Mouse (Mus musculus) ES-E14 (cell line): ENCODE measurements at regions not wholly inside any gene's neighbourhood (a gene's known extent, or its start where the extent isn't known, plus 50 kb on each side); places are given as distances from the start of the nearest gene placed in this dataset.

ENCODE experiments used
- DNase-seq: peaks from one replicate; pipeline ENCODE4 v3.0.0-alpha.2; 2013; ENCODE audit warnings: low read depth, low spot score
- H3K27ac ChIP-seq: 2 replicates; pipeline ENCODE4 v1.5.1; 2012; ENCODE audit warnings: low read depth, mild to moderate bottlenecking, low read length, moderate library complexity, mixed read lengths; ENCODE audit not compliant: poor library complexity, insufficient read depth, severe bottlenecking
- H3K36me3 ChIP-seq: 2 replicates; pipeline ENCODE4 v1.6.1; 2012; ENCODE audit warnings: mild to moderate bottlenecking, low read length, moderate library complexity, mixed read lengths; ENCODE audit not compliant: control insufficient read depth, poor library complexity, insufficient read depth, severe bottlenecking
- H3K4me1 ChIP-seq, 2 experiments: fragments of 150-350 bp in 1 of 2; sonication (generic) in 1 of 2; 2 replicates each; pipeline ENCODE4 v1.6.1; 2012; ENCODE audit warnings: low read length in 2 of 2, mild to moderate bottlenecking in 1 of 2, mixed read lengths in 1 of 2; ENCODE audit not compliant: control insufficient read depth in 2 of 2, insufficient read depth in 2 of 2, poor library complexity in 1 of 2
- H3K4me3 ChIP-seq, 2 experiments: fragments of 150-350 bp in 1 of 2; sonication (generic) in 1 of 2; 2 replicates each; pipeline ENCODE4 v1.5.1; 2012; ENCODE audit warnings: low read length in 2 of 2, low read depth in 1 of 2, mild to moderate bottlenecking in 1 of 2, mixed read lengths in 1 of 2; ENCODE audit not compliant: insufficient read depth in 1 of 2, poor library complexity in 1 of 2, severe bottlenecking in 1 of 2
- H3K9ac ChIP-seq: 2 replicates; pipeline ENCODE4 v1.6.1; 2012; ENCODE audit warnings: low read depth, mild to moderate bottlenecking, low read length, mixed read lengths; ENCODE audit not compliant: poor library complexity, insufficient read depth, severe bottlenecking
- H3K9me3 ChIP-seq: fragments of 150-350 bp; sonication (generic); 2 replicates; pipeline ENCODE4 v1.6.1; 2012; ENCODE audit warnings: low read depth, mild to moderate bottlenecking, low read length; ENCODE audit not compliant: control insufficient read depth, insufficient read depth
- CHD2 ChIP-seq: IDR thresholded peaks from 2 replicates; pipeline ENCODE4 v1.6.1; 2014; ENCODE audit warnings: mild to moderate bottlenecking, low read depth, low read length, inconsistent platforms
- HCFC1 ChIP-seq: IDR thresholded peaks from 2 replicates; pipeline ENCODE4 v1.6.1; 2012; ENCODE audit warnings: low read length, inconsistent platforms, borderline replicate concordance; ENCODE audit not compliant: insufficient read depth
- MAFK ChIP-seq: IDR thresholded peaks from 2 replicates; pipeline ENCODE4 v1.6.1; 2014; ENCODE audit warnings: mild to moderate bottlenecking, low read depth, low read length, inconsistent platforms; ENCODE audit not compliant: insufficient read depth
- ZC3H11A ChIP-seq: IDR thresholded peaks from 2 replicates; pipeline ENCODE4 v1.6.1; 2012; ENCODE audit warnings: low read depth, mild to moderate bottlenecking, inconsistent platforms, low read length, borderline replicate concordance
- ZNF384 ChIP-seq: IDR thresholded peaks from 2 replicates; pipeline ENCODE4 v1.6.1; 2012; ENCODE audit warnings: low read depth, low read length, inconsistent platforms
- in situ Hi-C, 2 experiments: fragments of 600-800 bp; cut with MboI; formaldehyde crosslinking; loops; one replicate each; pipeline ENCODE4 v1.15.1; 2025; ENCODE audit warnings: low sequenced_read_pairs in 2 of 2, inconsistent platforms in 1 of 2; ENCODE audit not compliant: unreplicated experiment in 2 of 2

DNA sequence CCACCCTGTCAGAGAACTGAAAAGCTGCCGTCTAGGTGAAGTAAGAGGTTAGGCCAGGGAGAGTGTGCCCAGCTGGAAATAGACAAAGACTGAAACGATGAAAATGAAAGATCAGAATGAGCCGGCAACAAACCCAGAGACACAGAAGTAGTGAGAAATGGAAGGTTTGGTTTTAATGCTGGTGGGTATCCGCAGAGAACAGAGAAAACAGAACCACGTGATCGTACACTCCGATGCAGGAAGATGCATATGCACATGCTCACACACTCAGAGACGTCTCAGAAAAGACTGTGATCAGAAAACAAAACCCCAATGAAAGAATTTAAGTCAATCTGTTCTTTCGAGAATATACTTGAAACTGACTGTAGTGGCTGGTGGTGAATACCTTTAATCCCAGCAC is 241.0 kb upstream of the Jmjd1c start:
- no peak overlapping the region for H3K27ac ChIP-seq
- no peaks in the 10 kb centered on the region for H3K36me3 ChIP-seq
- no peak overlapping the region for H3K9ac ChIP-seq
- in situ Hi-C loops, result no loop called here
- H3K9me3 ChIP-seq, result no peaks in the 10 kb centered on the region
- TF ChIP-seq CHD2 (no peak), ZC3H11A (no peak), HCFC1 (no peak), ZNF384 (no peak), MAFK (no peak)
- peaks cover 0 to 7% of the 10 kb centered on the region in 2 experiments; a peak in 1 of 4 replicates for H3K4me1 ChIP-seq
- DNase-seq, result no peak
- H3K4me3 ChIP-seq, result no peak overlapping the region

GRCm38 (mm10) chr10:66857330-66857729 is 238.6 kb upstream of the Jmjd1c start:
- no peak overlapping the region for H3K9ac ChIP-seq
- no peak for DNase-seq
- TF ChIP-seq ZC3H11A (no peak), ZNF384 (no peak), CHD2 (no peak), MAFK (no peak), HCFC1 (no peak)
- H3K4me3 ChIP-seq, result no peak overlapping the region
- H3K9me3 ChIP-seq, result no peaks in the 10 kb centered on the region
- peaks cover 0 to 2% of the 10 kb centered on the region in 2 experiments; a peak in 1 of 4 replicates for H3K4me1 ChIP-seq
- in situ Hi-C loops, result no loop called here
- no peaks in the 10 kb centered on the region for H3K36me3 ChIP-seq
- H3K27ac ChIP-seq, result no peak overlapping the region

GRCm38 (mm10) chr10:66861421-66861820 is 234.5 kb upstream of the Jmjd1c start:
- TF ChIP-seq ZNF384 (no peak), MAFK (no peak), HCFC1 (no peak), CHD2 (no peak), ZC3H11A (no peak)
- no peak overlapping the region for H3K9ac ChIP-seq
- no peak overlapping the region for H3K27ac ChIP-seq
- in situ Hi-C loops, result no loop called here
- no peak for DNase-seq
- H3K4me1 ChIP-seq, result peaks cover 0 to 6% of the 10 kb centered on the region in 2 experiments; a peak in 2 of 4 replicates
- H3K4me3 ChIP-seq, result no peak overlapping the region
- no peaks in the 10 kb centered on the region for H3K9me3 ChIP-seq
- no peaks in the 10 kb centered on the region for H3K36me3 ChIP-seq

- no peak overlapping the region for H3K4me3 ChIP-seq
- no peaks in the 10 kb centered on the region for H3K36me3 ChIP-seq
- TF ChIP-seq HCFC1, result no peak
- TF ChIP-seq MAFK, result 0 out of 2 replicates have a peak, but pooled peaks have one; percentile 10
- no peak for TF ChIP-seq ZC3H11A
- TF ChIP-seq CHD2, result no peak
- TF ChIP-seq ZNF384, result no peak
- H3K4me1 ChIP-seq, result peaks cover 0 to 6% of the 10 kb centered on the region in 2 experiments; a peak in 3 of 4 replicates
- DNase-seq, result peak; percentile 63
- H3K9ac ChIP-seq, result peak overlapping the region; percentile 40; the same call in 1 of the 2 replicates
- no peaks in the 10 kb centered on the region for H3K9me3 ChIP-seq
- H3K27ac ChIP-seq, result peak overlapping the region; percentile 1; the same call in 1 of the 2 replicates
- in situ Hi-C loops, result no loop called here
Observed at GRCm38 (mm10) chr10:66864161-66864862, 231.6 kb upstream of the Jmjd1c start.
